Mouse (Mus musculus): ENCODE measurements around the gene Rnf114. TPM values are rescaled to one million over a fixed set of nuclear protein-coding genes. Genes with fewer than 3 reads are reported as not detected.
A peak's percentile ranks its signal among the peaks of the same experiment; 100 is the strongest.

The Rnf114 gene
- polyA plus RNA-seq, 1 experiment = 133 TPM

GRCm38 (mm10) chr2:167487994-167488393 lies 4.5 kb upstream of the Rnf114 start:
- TF ChIP-seq POLR2A (IDR thresholded peaks at IDR 0.05; ENCODE audit: borderline replicate concordance, extremely low read depth, insufficient read depth, insufficient read length, poor library complexity, severe bottlenecking) (no peak), CTCF (IDR thresholded peaks at IDR 0.05; ENCODE audit: borderline replicate concordance, extremely low read depth, insufficient read depth, insufficient read length) (no peak)
- no peak for DNase-seq (ENCODE audit: low read depth)

GRCm38 (mm10) chr2:167490813-167491525 lies 1.5 kb upstream of the Rnf114 start:
- peak; percentile 76 for DNase-seq (ENCODE audit: low read depth)
- no peak for TF ChIP-seq CTCF (IDR thresholded peaks at IDR 0.05; ENCODE audit: borderline replicate concordance, extremely low read depth, insufficient read depth, insufficient read length)
- TF ChIP-seq POLR2A (IDR thresholded peaks at IDR 0.05; ENCODE audit: borderline replicate concordance, extremely low read depth, insufficient read depth, insufficient read length, poor library complexity, severe bottlenecking) = no peak

- TF ChIP-seq CTCF (IDR thresholded peaks at IDR 0.05; ENCODE audit: borderline replicate concordance, extremely low read depth, insufficient read depth, insufficient read length) (no peak), POLR2A (IDR thresholded peaks at IDR 0.05; ENCODE audit: borderline replicate concordance, extremely low read depth, insufficient read depth, insufficient read length, poor library complexity, severe bottlenecking) (peak; percentile 58; the same call in 1 of the 2 replicates)
- DNase-seq (ENCODE audit: low read depth) = peak; percentile 97
Observed at GRCm38 (mm10) chr2:167492713-167493636, 530 bp downstream of the Rnf114 start, which contains the start of gene Spata2. Gene Spata2, minus strand, starts transcription at chr2:167492887.

GRCm38 (mm10) chr2:167496437-167496836 lies 4.0 kb downstream of the Rnf114 start:
- TF ChIP-seq CTCF (IDR thresholded peaks at IDR 0.05; ENCODE audit: borderline replicate concordance, extremely low read depth, insufficient read depth, insufficient read length) (no peak), POLR2A (IDR thresholded peaks at IDR 0.05; ENCODE audit: borderline replicate concordance, extremely low read depth, insufficient read depth, insufficient read length, poor library complexity, severe bottlenecking) (no peak)
- DNase-seq (ENCODE audit: low read depth) = no peak

GRCm38 (mm10) chr2:167497272-167497671 lies 4.8 kb downstream of the Rnf114 start:
- TF ChIP-seq CTCF (IDR thresholded peaks at IDR 0.05; ENCODE audit: borderline replicate concordance, extremely low read depth, insufficient read depth, insufficient read length) (peak; percentile 53; the same call in 1 of the 2 replicates), POLR2A (IDR thresholded peaks at IDR 0.05; ENCODE audit: borderline replicate concordance, extremely low read depth, insufficient read depth, insufficient read length, poor library complexity, severe bottlenecking) (no peak)
- no peak for DNase-seq (ENCODE audit: low read depth)

- TF ChIP-seq POLR2A (IDR thresholded peaks at IDR 0.05; ENCODE audit: borderline replicate concordance, extremely low read depth, insufficient read depth, insufficient read length, poor library complexity, severe bottlenecking) (no peak), CTCF (IDR thresholded peaks at IDR 0.05; ENCODE audit: borderline replicate concordance, extremely low read depth, insufficient read depth, insufficient read length) (no peak)
- no peak for DNase-seq (ENCODE audit: low read depth)
Observed at GRCm38 (mm10) chr2:167502554-167503252, 10.3 kb downstream of the Rnf114 start.

GRCm38 (mm10) chr2:167503253-167503895 lies 10.9 kb downstream of the Rnf114 start:
- TF ChIP-seq CTCF (IDR thresholded peaks at IDR 0.05; ENCODE audit: borderline replicate concordance, extremely low read depth, insufficient read depth, insufficient read length) (no peak), POLR2A (IDR thresholded peaks at IDR 0.05; ENCODE audit: borderline replicate concordance, extremely low read depth, insufficient read depth, insufficient read length, poor library complexity, severe bottlenecking) (peak; percentile 86)
- DNase-seq (ENCODE audit: low read depth) = peak; percentile 93

- DNase-seq (ENCODE audit: low read depth) = peak; percentile 54
- TF ChIP-seq POLR2A (IDR thresholded peaks at IDR 0.05; ENCODE audit: borderline replicate concordance, extremely low read depth, insufficient read depth, insufficient read length, poor library complexity, severe bottlenecking) (no peak), CTCF (IDR thresholded peaks at IDR 0.05; ENCODE audit: borderline replicate concordance, extremely low read depth, insufficient read depth, insufficient read length) (no peak)
Observed at GRCm38 (mm10) chr2:167503896-167504349, 11.5 kb downstream of the Rnf114 start.

GRCm38 (mm10) chr2:167505127-167505526 lies 12.7 kb downstream of the Rnf114 start:
- DNase-seq (ENCODE audit: low read depth) = no peak
- no peak for TF ChIP-seq POLR2A (IDR thresholded peaks at IDR 0.05; ENCODE audit: borderline replicate concordance, extremely low read depth, insufficient read depth, insufficient read length, poor library complexity, severe bottlenecking)
- no peak for TF ChIP-seq CTCF (IDR thresholded peaks at IDR 0.05; ENCODE audit: borderline replicate concordance, extremely low read depth, insufficient read depth, insufficient read length)

- no peak for DNase-seq (ENCODE audit: low read depth)
- TF ChIP-seq CTCF (IDR thresholded peaks at IDR 0.05; ENCODE audit: borderline replicate concordance, extremely low read depth, insufficient read depth, insufficient read length) (no peak), POLR2A (IDR thresholded peaks at IDR 0.05; ENCODE audit: borderline replicate concordance, extremely low read depth, insufficient read depth, insufficient read length, poor library complexity, severe bottlenecking) (no peak)
Observed at GRCm38 (mm10) chr2:167506546-167507260, 14.3 kb downstream of the Rnf114 start.

All from brain, embryonic 14.5 days (tissue).